Mouse (Mus musculus) liver, embryonic 14.5 days (tissue): Measurements from ENCODE around the gene Sesn2.

ENCODE experiments used
- CTCF ChIP-seq: IDR thresholded peaks from 2 replicates; pipeline ENCODE4 v1.5.1; 2016; ENCODE audit warnings: antibody characterized with exemption, low read depth, control low read depth
- EP300 ChIP-seq: IDR thresholded peaks from 2 replicates; pipeline ENCODE4 v1.6.1; 2016; ENCODE audit warnings: antibody characterized with exemption, low read depth

DNA sequence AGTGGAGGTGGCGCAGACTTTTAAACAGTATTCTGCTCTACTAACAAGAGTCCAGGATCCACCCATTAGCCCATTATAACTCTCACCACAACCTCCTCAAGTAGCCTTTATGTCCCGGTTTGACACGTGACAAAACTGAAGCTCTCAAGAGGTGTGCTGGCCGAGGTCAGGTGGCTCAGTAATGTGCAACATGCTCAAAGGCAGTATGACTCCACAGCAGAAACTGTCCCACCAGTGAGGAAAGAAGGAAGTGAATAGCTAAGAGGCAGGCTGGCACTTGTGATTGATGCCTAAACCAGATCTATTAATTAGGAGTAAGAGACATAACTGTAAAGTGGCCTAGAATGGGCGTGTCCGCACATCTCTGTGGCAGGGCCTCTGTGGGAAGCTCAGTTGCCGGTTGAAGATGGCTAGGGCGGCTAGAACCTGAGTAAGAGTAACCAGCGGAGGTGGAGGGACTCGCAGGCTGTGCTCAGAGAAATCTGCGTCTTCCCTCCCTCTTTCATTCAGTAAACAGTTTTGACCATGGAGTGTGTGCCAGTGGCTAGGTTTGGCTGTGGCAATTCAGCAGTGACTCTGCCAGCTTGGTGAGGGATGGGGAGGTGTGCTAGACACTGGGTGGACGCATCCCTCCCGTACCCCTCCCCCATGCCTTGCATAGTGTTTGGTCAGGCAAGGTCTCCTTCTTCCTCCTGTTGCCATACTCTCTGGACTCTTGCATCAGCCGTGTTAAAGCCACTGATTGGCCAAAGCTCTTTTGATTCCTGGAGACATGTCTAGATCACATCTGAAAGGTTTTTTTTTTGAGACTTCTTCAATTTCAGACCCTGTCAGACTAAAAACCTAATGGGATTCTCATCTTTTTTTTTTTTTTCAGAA is 3.3 kb upstream of the Sesn2 start:
- TF ChIP-seq CTCF: no peak
- TF ChIP-seq EP300: no peak
